Mouse (Mus musculus) right cerebral cortex, postnatal 25 days (tissue): Measurements from ENCODE around the gene Mta1.

Experiments
- DNase-seq: peaks from one replicate; pipeline ENCODE4 v3.0.0; 2022

Mta1 gene

GRCm38 (mm10) chr12:113136492-113137020, 38.5 kb downstream of the Mta1 start:
- no peak for DNase-seq

GRCm38 (mm10) chr12:113137260-113138213, 39.5 kb downstream of the Mta1 start:
- DNase-seq: no peak

- no peak for DNase-seq
Observed at GRCm38 (mm10) chr12:113138291-113138690, 40.2 kb downstream of the Mta1 start.

- no peak for DNase-seq
Observed at GRCm38 (mm10) chr12:113138901-113139864, 41.1 kb downstream of the Mta1 start.

GRCm38 (mm10) chr12:113139908-113140615, 42.0 kb downstream of the Mta1 start, which contains the start of gene Crip2:
Crip2 (plus strand) TSS chr12:113140236.
- DNase-seq: peak; percentile 93

- DNase-seq: no peak
Observed at GRCm38 (mm10) chr12:113140616-113141411, 42.7 kb downstream of the Mta1 start.

- no peak for DNase-seq
Observed at GRCm38 (mm10) chr12:113141531-113141973, 43.5 kb downstream of the Mta1 start.

GRCm38 (mm10) chr12:113142021-113142975, 44.2 kb downstream of the Mta1 start:
- DNase-seq: peak; percentile 48

GRCm38 (mm10) chr12:113143164-113143563, 45.1 kb downstream of the Mta1 start:
- no peak for DNase-seq

GRCm38 (mm10) chr12:113144001-113144756, 46.1 kb downstream of the Mta1 start:
- no peak for DNase-seq

- DNase-seq: no peak
Observed at GRCm38 (mm10) chr12:113144886-113145285, 46.8 kb downstream of the Mta1 start.

GRCm38 (mm10) chr12:113145591-113145990, 47.5 kb downstream of the Mta1 start:
- DNase-seq: no peak

GRCm38 (mm10) chr12:113146112-113147057, 48.3 kb downstream of the Mta1 start, which contains the start of gene Crip1:
Crip1 (plus strand) TSS chr12:113146316.
- DNase-seq: peak; percentile 73

- DNase-seq: no peak
Observed at GRCm38 (mm10) chr12:113147481-113147880, 49.4 kb downstream of the Mta1 start.

- no peak for DNase-seq
Observed at GRCm38 (mm10) chr12:113148381-113149035, 50.4 kb downstream of the Mta1 start.

- no peak for DNase-seq
Observed at GRCm38 (mm10) chr12:113149341-113149740, 51.3 kb downstream of the Mta1 start.

- DNase-seq: no peak
Observed at GRCm38 (mm10) chr12:113149896-113150295, 51.8 kb downstream of the Mta1 start.
